8 mouse cellular contexts compared by ENCODE assay signal in genomic region chr12:79007126-79007753, GRCm38 (mm10). TPM values are rescaled to one million over a fixed set of nuclear protein-coding genes. Genes with fewer than 3 reads are reported as not detected.
DNase-seq lines count a peak whose midpoint lies in the region; ATAC-seq lines count a peak whose summit lies in the region.

Gene Tmem229b (minus strand): TSS chr12:79007627.

- H3K4me1 ChIP-seq in embryonic facial prominence, embryonic 10.5 days: peaks cover 24% of the 10 kb centered on the region
- H3K4me1 ChIP-seq in heart, embryonic 12.5 days (replicated peaks): peaks cover 6% of the 10 kb centered on the region
- H3K4me1 ChIP-seq in liver, embryonic 15.5 days (replicated peaks): peaks cover 15% of the 10 kb centered on the region

- DNase-seq in A20 (ENCODE audit: low read depth, low spot score): peak; percentile 75
- peak; percentile 79 for DNase-seq in embryonic facial prominence, embryonic 10.5 days (ENCODE audit: low spot score)
- peak; percentile 72 for DNase-seq in kidney, postnatal 10 days
- peak; percentile 83 for DNase-seq in neural tube, embryonic 10.5 days (ENCODE audit: extremely low spot score, low spot score)
- DNase-seq in thymus, adult 18-20 months: peak; percentile 16 to 33

- H3K27ac ChIP-seq in embryonic facial prominence, embryonic 10.5 days (replicated peaks): peak within 1 kb of the TSS; percentile 82
- no peak within 1 kb of the TSS for H3K27ac ChIP-seq in heart, embryonic 12.5 days (ENCODE audit: poor library complexity, severe bottlenecking)
- H3K27ac ChIP-seq in liver, embryonic 15.5 days (replicated peaks): no peak within 1 kb of the TSS

- H3K9me3 ChIP-seq in embryonic facial prominence, embryonic 10.5 days: no peaks in the 10 kb centered on the region
- H3K9me3 ChIP-seq in heart, embryonic 12.5 days (replicated peaks): no peaks in the 10 kb centered on the region
- no peaks in the 10 kb centered on the region for H3K9me3 ChIP-seq in liver, embryonic 15.5 days (replicated peaks)

- H3K9ac ChIP-seq in heart, embryonic 12.5 days: peak within 1 kb of the TSS; percentile 80
- H3K9ac ChIP-seq in liver, embryonic 15.5 days: peak within 1 kb of the TSS; percentile 54

- ATAC-seq in activated CD4-positive, CD25-positive, alpha-beta regulatory T cell, adult 4 months: peak; percentile 70
- peak; percentile 78 for ATAC-seq in heart, embryonic 12.5 days (ENCODE audit: insufficient number of reproducible peaks, low FRiP score)
- ATAC-seq in liver, embryonic 15.5 days (ENCODE audit: insufficient read depth): peak; percentile 37; the same call in 1 of the 2 replicates

- peak within 1 kb of the TSS; percentile 95 for H3K4me3 ChIP-seq in embryonic facial prominence, embryonic 10.5 days
- peak within 1 kb of the TSS; percentile 82 for H3K4me3 ChIP-seq in heart, embryonic 12.5 days
- peak within 1 kb of the TSS; percentile 73 for H3K4me3 ChIP-seq in liver, embryonic 15.5 days (replicated peaks)

- H3K27me3 ChIP-seq in embryonic facial prominence, embryonic 10.5 days (replicated peaks; ENCODE audit: low read depth, poor library complexity, severe bottlenecking): peaks cover 40% of the 10 kb centered on the region
- peaks cover 29% of the 10 kb centered on the region for H3K27me3 ChIP-seq in heart, embryonic 12.5 days (replicated peaks)
- peaks cover 44% of the 10 kb centered on the region for H3K27me3 ChIP-seq in liver, embryonic 15.5 days

- WGBS in embryonic facial prominence, embryonic 10.5 days: 1% methylated on average over 49 of the region's 49 CpGs
- WGBS in heart, embryonic 12.5 days: 2% methylated on average over 45 of the region's 49 CpGs
- WGBS in liver, embryonic 15.5 days (ENCODE audit: insufficient replicate concordance): 2% methylated on average over 48 of the region's 49 CpGs

- no peaks in the 10 kb centered on the region for H3K36me3 ChIP-seq in embryonic facial prominence, embryonic 10.5 days (replicated peaks)
- H3K36me3 ChIP-seq in heart, embryonic 12.5 days: no peaks in the 10 kb centered on the region
- H3K36me3 ChIP-seq in liver, embryonic 15.5 days (replicated peaks): no peaks in the 10 kb centered on the region

- H3K4me2 ChIP-seq in heart, embryonic 12.5 days: peak within 1 kb of the TSS; percentile 78
- peak within 1 kb of the TSS; percentile 86 for H3K4me2 ChIP-seq in liver, embryonic 15.5 days

RNA-seq across cellular contexts. Expression of gene Tmem229b, which starts in this region (rescaled TPM):
- polyA plus RNA-seq in activated CD4-positive, CD25-positive, alpha-beta regulatory T cell, adult 4 months (2017; shearing (Covaris generic)): 10 to 100 TPM; 27.1 to 30.5 TPM
- polyA plus RNA-seq in embryonic facial prominence, embryonic 10.5 days (2016; fragmentation: Nextera tagmentation; extraction: Ambion mirVana): 3.5 and 3.8 TPM in 2 replicates
- polyA plus RNA-seq in heart, embryonic 12.5 days (2016; fragmentation: Nextera tagmentation; extraction: Ambion mirVana): 2.9 and 3.4 TPM in 2 replicates
- polyA plus RNA-seq in liver, embryonic 15.5 days (2015; fragmentation: Nextera tagmentation; extraction: Ambion mirVana): 3.4 and 3.5 TPM in 2 replicates

Comparison
In these comparisons a context has a peak if more than half of its experiments do, and no peak if none do; other contexts are left out.
1. DNase-seq: peak in every context shown above with its lines; median percentile 83 in neural tube, embryonic 10.5 days; 79 in embryonic facial prominence, embryonic 10.5 days; 75 in A20; 72 in kidney, postnatal 10 days; 24 in thymus, adult 18-20 months.